Mouse (Mus musculus) erythroblast, embryonic 14.5 days (primary cell): ENCODE results near the gene Specc1. TPM values are rescaled to one million over a fixed set of nuclear protein-coding genes. Genes with fewer than 3 reads are reported as not detected.

Experiments
- H3K27me3 ChIP-seq: 2 replicates; pipeline ENCODE4 v1.6.1; 2012; ENCODE audit warnings: inconsistent platforms; ENCODE audit not compliant: control insufficient read depth
- H3K36me3 ChIP-seq: 2 replicates; pipeline ENCODE4 v1.6.1; 2012; ENCODE audit warnings: mild to moderate bottlenecking, inconsistent platforms; ENCODE audit not compliant: control insufficient read depth
- H3K4me1 ChIP-seq: 2 replicates; pipeline ENCODE4 v1.6.1; 2012; ENCODE audit warnings: inconsistent platforms; ENCODE audit not compliant: control insufficient read depth
- H3K4me3 ChIP-seq: replicated peaks from 2 replicates; pipeline ENCODE3; 2012; ENCODE audit warnings: moderate library complexity, mild to moderate bottlenecking, inconsistent platforms
- H3K9me3 ChIP-seq: 2 replicates; pipeline ENCODE4 v1.6.1; 2012; ENCODE audit warnings: low read length, inconsistent platforms, mixed read lengths; ENCODE audit not compliant: control insufficient read depth
- GATA1 ChIP-seq: IDR thresholded peaks from 2 replicates; pipeline ENCODE4 v1.6.1; 2012; ENCODE audit warnings: low read length, inconsistent platforms, mixed read lengths
- TAL1 ChIP-seq: IDR thresholded peaks from 3 replicates; pipeline ENCODE4 v1.6.1; 2012; ENCODE audit warnings: low read length, inconsistent platforms, mixed read lengths
- polyA plus RNA-seq: library from polyadenylated mRNA; stranded (reverse); fragments of >175 nt; gene quantifications from 2 replicates; pipeline ENCODE4 v1.2.3, GENCODE M21; 2012

Gene Specc1
- polyA plus RNA-seq, 1 experiment: 15.5 TPM

- Histone ChIP-seq H3K36me3 (peaks cover 80% of the 10 kb centered on the region), H3K4me1 (no peaks in the 10 kb centered on the region), H3K27me3 (no peaks in the 10 kb centered on the region), H3K9me3 (no peaks in the 10 kb centered on the region), H3K4me3 (no peak overlapping the region)
- TF ChIP-seq GATA1 (no peak), TAL1 (no peak)
Observed at GRCm38 (mm10) chr11:62121365-62121764, 164.8 kb downstream of the Specc1 start.

DNA sequence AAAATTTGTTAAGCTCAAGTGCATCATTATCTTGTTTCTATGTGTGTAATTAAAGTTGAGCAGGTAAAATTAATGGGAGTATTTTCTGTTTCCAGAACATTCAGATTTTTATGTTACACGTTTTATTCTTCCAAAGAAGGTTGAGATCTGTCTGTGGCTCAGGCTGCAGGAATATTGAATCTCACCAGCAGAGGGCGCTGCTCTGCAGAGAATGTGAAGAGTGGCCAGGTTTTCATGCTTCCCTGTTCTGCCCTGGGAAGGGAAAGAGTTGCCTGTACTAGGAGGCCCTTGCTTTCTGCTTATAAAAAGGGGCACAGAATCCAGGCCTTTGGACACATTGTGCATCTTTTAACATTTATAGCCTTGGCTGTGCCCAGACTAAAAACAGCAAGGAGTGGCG lies 171.1 kb downstream of the Specc1 start:
- Histone ChIP-seq H3K36me3 (peaks cover 81% of the 10 kb centered on the region), H3K4me1 (no peaks in the 10 kb centered on the region), H3K9me3 (no peaks in the 10 kb centered on the region), H3K27me3 (no peaks in the 10 kb centered on the region), H3K4me3 (no peak overlapping the region)
- TF ChIP-seq GATA1 (no peak), TAL1 (no peak)

DNA sequence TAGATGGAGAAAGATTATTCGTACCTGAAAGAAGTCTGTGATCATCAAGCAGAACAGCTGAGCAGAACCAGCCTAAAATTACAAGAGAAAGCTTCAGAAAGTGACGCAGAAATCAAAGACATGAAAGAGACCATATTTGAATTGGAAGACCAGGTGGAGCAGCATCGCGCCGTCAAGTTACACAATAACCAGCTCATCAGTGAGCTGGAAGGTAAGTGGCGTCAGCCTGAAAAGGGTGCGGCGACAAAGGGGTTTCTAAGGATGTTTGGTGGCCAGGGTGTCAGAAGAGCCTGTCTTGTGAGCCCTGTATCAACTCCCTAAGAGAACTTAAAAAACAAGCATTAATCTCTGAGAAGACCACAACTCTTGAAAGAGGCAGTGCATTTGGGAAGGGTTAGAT lies 171.6 kb downstream of the Specc1 start:
- Histone ChIP-seq H3K4me3 (no peak overlapping the region), H3K9me3 (no peaks in the 10 kb centered on the region), H3K36me3 (peaks cover 83% of the 10 kb centered on the region), H3K27me3 (no peaks in the 10 kb centered on the region), H3K4me1 (no peaks in the 10 kb centered on the region)
- TF ChIP-seq GATA1: no peak
- no peak for TF ChIP-seq TAL1

DNA sequence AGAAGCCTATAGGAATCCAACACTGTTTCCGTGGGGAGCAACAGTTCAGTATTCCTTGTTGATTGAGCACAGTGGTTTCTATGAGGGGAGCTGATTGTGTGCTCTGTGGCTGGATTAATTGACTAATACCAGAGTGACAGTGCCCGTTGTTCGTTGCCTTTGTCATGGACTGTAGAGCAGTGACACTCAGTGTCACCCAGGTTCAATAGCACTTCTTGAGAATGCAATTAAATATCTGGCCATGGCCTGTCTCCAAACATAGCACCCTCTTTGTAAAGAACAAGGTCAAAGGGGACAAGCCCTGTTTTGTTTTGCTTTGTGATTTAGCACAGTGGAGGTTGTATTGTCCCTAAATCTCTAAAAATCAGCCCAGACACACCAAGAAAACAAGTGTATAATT lies 173.6 kb downstream of the Specc1 start:
- TF ChIP-seq TAL1 (no peak), GATA1 (no peak)
- Histone ChIP-seq H3K4me3 (no peak overlapping the region), H3K27me3 (no peaks in the 10 kb centered on the region), H3K9me3 (no peaks in the 10 kb centered on the region), H3K36me3 (peaks cover 89% of the 10 kb centered on the region), H3K4me1 (no peaks in the 10 kb centered on the region)

- H3K9me3 ChIP-seq: no peaks in the 10 kb centered on the region
- no peaks in the 10 kb centered on the region for H3K27me3 ChIP-seq
- H3K4me3 ChIP-seq: no peak overlapping the region
- peaks cover 93% of the 10 kb centered on the region for H3K36me3 ChIP-seq
- no peak for TF ChIP-seq GATA1
- no peak for TF ChIP-seq TAL1
- no peaks in the 10 kb centered on the region for H3K4me1 ChIP-seq
Observed at GRCm38 (mm10) chr11:62130685-62131295, 174.2 kb downstream of the Specc1 start.

DNA sequence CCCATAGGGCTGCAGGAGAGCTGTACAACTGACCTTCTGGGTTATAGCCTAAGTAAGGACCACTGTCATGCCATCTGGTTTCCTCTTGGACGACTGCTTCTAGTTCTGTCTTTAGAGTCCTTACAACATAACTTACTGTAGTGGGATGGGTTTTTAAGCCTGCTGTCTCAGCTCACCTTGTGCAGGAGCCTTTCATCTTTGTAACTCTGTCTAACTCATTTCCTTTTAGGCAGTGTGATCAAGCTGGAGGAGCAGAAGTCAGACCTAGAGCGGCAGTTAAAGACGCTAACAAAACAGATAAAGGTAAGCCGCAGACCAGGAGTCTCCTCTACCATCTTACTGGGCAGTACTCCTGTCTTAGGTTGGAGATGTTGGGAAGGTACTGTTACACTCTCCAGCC lies 175.0 kb downstream of the Specc1 start:
- TF ChIP-seq GATA1 (no peak), TAL1 (no peak)
- Histone ChIP-seq H3K4me3 (no peak overlapping the region), H3K36me3 (peaks cover 97% of the 10 kb centered on the region), H3K4me1 (no peaks in the 10 kb centered on the region), H3K27me3 (no peaks in the 10 kb centered on the region), H3K9me3 (no peaks in the 10 kb centered on the region)

GRCm38 (mm10) chr11:62134191-62134590 lies 177.6 kb downstream of the Specc1 start:
- Histone ChIP-seq H3K27me3 (no peaks in the 10 kb centered on the region), H3K4me3 (no peak overlapping the region), H3K4me1 (no peaks in the 10 kb centered on the region), H3K9me3 (no peaks in the 10 kb centered on the region), H3K36me3 (peaks cover 98% of the 10 kb centered on the region)
- TF ChIP-seq GATA1 (no peak), TAL1 (no peak)

DNA sequence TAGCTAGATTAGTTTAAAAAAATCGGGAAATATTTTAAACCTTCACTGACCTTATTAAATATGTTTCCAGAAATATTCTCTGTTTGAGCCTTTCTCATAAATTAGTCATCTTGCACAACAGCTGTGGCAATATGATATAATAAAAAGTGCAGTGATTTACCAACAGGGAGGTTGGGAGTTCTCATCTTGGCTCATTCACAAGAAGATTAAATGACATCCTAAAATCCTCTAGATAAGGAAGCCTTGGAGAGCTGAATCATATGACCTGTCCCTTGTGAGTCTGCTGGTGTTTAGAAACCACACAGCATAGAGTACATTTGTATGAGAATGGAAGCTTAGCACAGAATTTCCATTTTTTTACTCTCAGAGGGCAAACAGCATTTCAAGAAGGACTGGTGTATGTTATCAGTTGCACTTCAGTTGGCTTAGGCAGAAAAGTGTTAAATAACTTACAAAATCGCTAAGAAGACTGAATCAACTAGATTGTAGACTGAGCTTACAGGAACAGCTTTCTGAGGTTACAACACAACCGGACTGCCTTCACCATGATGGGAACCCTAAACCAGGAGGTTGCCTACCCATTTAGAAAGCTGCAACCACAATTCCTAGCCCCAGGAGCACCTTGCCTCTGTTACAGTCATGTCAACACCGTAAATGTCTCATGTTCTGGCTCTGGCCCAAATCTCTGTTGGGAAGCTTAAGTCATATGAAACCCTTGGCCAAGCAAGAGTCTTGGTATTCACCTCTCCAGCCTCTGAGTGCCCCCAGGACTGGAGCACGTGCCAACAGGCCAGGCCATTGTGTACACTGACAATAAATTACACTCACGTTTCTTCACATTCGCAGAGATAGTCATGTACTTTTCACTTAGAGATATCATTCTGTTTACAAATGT lies 188.9 kb downstream of the Specc1 start:
- Histone ChIP-seq H3K27me3 (no peaks in the 10 kb centered on the region), H3K4me3 (no peak overlapping the region), H3K36me3 (peaks cover 76% of the 10 kb centered on the region), H3K4me1 (peaks cover 12% of the 10 kb centered on the region), H3K9me3 (no peaks in the 10 kb centered on the region)
- TF ChIP-seq GATA1 (no peak), TAL1 (no peak)

GRCm38 (mm10) chr11:62146661-62147060 lies 190.1 kb downstream of the Specc1 start:
- H3K27me3 ChIP-seq: no peaks in the 10 kb centered on the region
- H3K4me3 ChIP-seq: no peak overlapping the region
- H3K4me1 ChIP-seq: peaks cover 12% of the 10 kb centered on the region
- H3K9me3 ChIP-seq: no peaks in the 10 kb centered on the region
- TF ChIP-seq GATA1: no peak
- TF ChIP-seq TAL1: no peak
- H3K36me3 ChIP-seq: peaks cover 80% of the 10 kb centered on the region
